Mouse (Mus musculus) layer of hippocampus, postnatal 14 days (tissue): ENCODE results near the gene Arrb1. TPM values are rescaled to one million over a fixed set of nuclear protein-coding genes. Genes with fewer than 3 reads are reported as not detected.

Experiments
- DNase-seq, 2 experiments: peaks; one replicate each; pipeline ENCODE4 v3.0.0; 2021 to 2022; ENCODE audit warnings: low spot score in 2 of 2, mixed read lengths in 1 of 2
- microRNA-seq, 2 experiments: library from miRNA; unstranded; fragments of <30 nt; microRNA quantifications; one replicate each; pipeline ENCODE4 v1.2.0; 2021
- total RNA-seq, 2 experiments: library from RNA; stranded (reverse); gene quantifications; 2 replicates each; pipeline ENCODE4 v1.2.3; 2021

Gene Arrb1
- total RNA-seq, 2 experiments from 2014 or later = 137 to 143 TPM

- DNase-seq = no peak
Observed at GRCm38 (mm10) chr7:99626376-99627270, 91.4 kb downstream of the Arrb1 start, which contains the start of gene Tpbgl. TSS of gene Tpbgl (minus strand) at chr7:99627103.

GRCm38 (mm10) chr7:99627366-99627765 lies 92.1 kb downstream of the Arrb1 start:
- DNase-seq = no peak

- no peak for DNase-seq
Observed at GRCm38 (mm10) chr7:99632286-99632685, 97.0 kb downstream of the Arrb1 start.

- no peak for DNase-seq
Observed at GRCm38 (mm10) chr7:99633966-99634665, 98.8 kb downstream of the Arrb1 start.

- no peak for DNase-seq
Observed at GRCm38 (mm10) chr7:99641245-99641644, 106.0 kb downstream of the Arrb1 start.

- no peak for DNase-seq
Observed at GRCm38 (mm10) chr7:99642078-99642477, 106.8 kb downstream of the Arrb1 start.

- no peak for DNase-seq
Observed at GRCm38 (mm10) chr7:99644701-99645100, 109.4 kb downstream of the Arrb1 start.

GRCm38 (mm10) chr7:99648623-99649022 lies 113.4 kb downstream of the Arrb1 start:
- no peak for DNase-seq

- no peak for DNase-seq
Observed at GRCm38 (mm10) chr7:99649585-99649984, 114.3 kb downstream of the Arrb1 start.

- DNase-seq = no peak
Observed at GRCm38 (mm10) chr7:99654244-99654643, 119.0 kb downstream of the Arrb1 start.

Small RNA genes within 50 kb of the gene (microRNA-seq; reads per million reads assigned to microRNA genes)
- gene Mir326 = 564 to 612 reads per million in 2 experiments

Other genes starting within 250 kb of the Arrb1 start
- 10 to 100 TPM; 41.9 to 58.7 TPM for gene Serpinh1, start 182.2 kb upstream of the Arrb1 start, total RNA-seq
- 10 to 100 TPM; 30.0 to 31.6 TPM for gene Gdpd5, start 154.1 kb upstream of the Arrb1 start, total RNA-seq
- 1 to 10 TPM; 4.4 to 4.9 TPM for gene Klhl35, start 69.5 kb upstream of the Arrb1 start, total RNA-seq
- 100 to 1,000 TPM; 245 to 264 TPM for gene Rps3, start 51.7 kb upstream of the Arrb1 start, total RNA-seq
- gene Tpbgl, start 91.6 kb downstream of the Arrb1 start, total RNA-seq = 1 to 10 TPM; 4.7 to 5.2 TPM
- 10 to 100 TPM; 17.6 to 18.0 TPM for gene Slco2b1, start 175.9 kb downstream of the Arrb1 start, total RNA-seq
- gene Olfr520, start 194.8 kb downstream of the Arrb1 start, total RNA-seq = not detected
- not detected for gene Olfr521, start 228.0 kb downstream of the Arrb1 start, total RNA-seq